Mouse (Mus musculus) hindbrain, embryonic 14.5 days (tissue): Measurements from ENCODE around the gene N4bp2l1. TPM values are rescaled to one million over a fixed set of nuclear protein-coding genes. Genes with fewer than 3 reads are reported as not detected.

Experiments used
- ATAC-seq: fragments of 200-750 bp; cut with Nextera tagmentation; 2 replicates; pipeline ENCODE4 v1.8.0; 2017; ENCODE audit warnings: moderate number of reproducible peaks, mild to moderate bottlenecking, moderate TSS enrichment, moderate library complexity; ENCODE audit not compliant: low FRiP score
- DNase-seq: peaks from one replicate; pipeline ENCODE4 v3.0.0-alpha.2; 2015; ENCODE audit warnings: low spot score
- H3K27ac ChIP-seq: fragments of 300-500 bp; sonication (generic); 2 replicates; pipeline ENCODE4 v1.5.1; 2014; ENCODE audit warnings: mild to moderate bottlenecking, moderate library complexity
- H3K27me3 ChIP-seq: fragments of 300-500 bp; sonication (generic); 2 replicates; pipeline ENCODE4 v1.6.1; 2014; ENCODE audit warnings: mild to moderate bottlenecking, low read length, mixed read lengths; ENCODE audit not compliant: control insufficient read depth, insufficient read depth
- H3K36me3 ChIP-seq: fragments of 300-500 bp; sonication (generic); replicated peaks from 2 replicates; pipeline ENCODE4 v1.6.1; 2014; ENCODE audit not compliant: control insufficient read depth, insufficient read depth
- H3K4me1 ChIP-seq: fragments of 300-500 bp; sonication (generic); replicated peaks from 2 replicates; pipeline ENCODE4 v1.6.1; 2014; ENCODE audit warnings: antibody characterized with exemption, low read length, mixed read lengths; ENCODE audit not compliant: control insufficient read depth, insufficient read depth
- H3K4me2 ChIP-seq: fragments of 300-500 bp; sonication (generic); replicated peaks from 2 replicates; pipeline ENCODE4 v1.6.1; 2014; ENCODE audit warnings: mild to moderate bottlenecking, moderate library complexity
- H3K4me3 ChIP-seq: fragments of 300-500 bp; sonication (generic); replicated peaks from 2 replicates; pipeline ENCODE4 v1.5.1; 2014; ENCODE audit warnings: mild to moderate bottlenecking, low read length
- H3K9ac ChIP-seq: fragments of 300-500 bp; sonication (generic); 2 replicates; pipeline ENCODE4 v1.6.1; 2014
- H3K9me3 ChIP-seq: fragments of 300-500 bp; sonication (generic); 2 replicates; pipeline ENCODE4 v1.6.1; 2016; ENCODE audit warnings: low read length; ENCODE audit not compliant: control insufficient read depth
- WGBS: fragments of 180-500 bp; shearing (Covaris S2); extraction: QIAGEN DNeasy Blood & Tissue Kit; methylation state at CpG from one replicate; pipeline ENCODE4 v1.1.7; 2014; 5-methylcytosine and 5-hydroxymethylcytosine counted together
- polyA plus RNA-seq: library from polyadenylated mRNA; unstranded; fragments of >200 nt; fragmentation: Nextera tagmentation; extraction: Ambion mirVana; gene quantifications from 2 replicates; pipeline ENCODE4 v1.2.1, GENCODE M21; 2014

N4bp2l1 gene
- polyA plus RNA-seq, 1 experiment from 2014 or later, result 16.6 TPM

- no peaks in the 10 kb centered on the region for H3K27me3 ChIP-seq
- no peaks in the 10 kb centered on the region for H3K4me1 ChIP-seq
- WGBS, result 91% methylated on average over 10 of the region's 10 CpGs
- H3K9me3 ChIP-seq, result no peaks in the 10 kb centered on the region
- H3K4me2 ChIP-seq, result no peak overlapping the region
- no peak overlapping the region for H3K27ac ChIP-seq
- ATAC-seq, result no peak
- no peak for DNase-seq
- no peaks in the 10 kb centered on the region for H3K36me3 ChIP-seq
- no peak overlapping the region for H3K9ac ChIP-seq
- no peak overlapping the region for H3K4me3 ChIP-seq
These were observed 21.8 kb upstream of the N4bp2l1 start for GRCm38 (mm10) chr5:150618599-150619355.

GRCm38 (mm10) chr5:150616731-150617130 lies 19.7 kb upstream of the N4bp2l1 start:
- H3K27ac ChIP-seq, result no peak overlapping the region
- 81% methylated on average over 3 of the region's 3 CpGs for WGBS
- no peak overlapping the region for H3K9ac ChIP-seq
- ATAC-seq (no peak), DNase-seq (no peak)
- H3K9me3 ChIP-seq, result no peaks in the 10 kb centered on the region
- H3K4me1 ChIP-seq, result no peaks in the 10 kb centered on the region
- H3K36me3 ChIP-seq, result no peaks in the 10 kb centered on the region
- H3K27me3 ChIP-seq, result no peaks in the 10 kb centered on the region
- H3K4me3 ChIP-seq, result no peak overlapping the region
- no peak overlapping the region for H3K4me2 ChIP-seq

- Histone ChIP-seq H3K4me3 (no peak overlapping the region), H3K27ac (no peak overlapping the region), H3K27me3 (no peaks in the 10 kb centered on the region), H3K4me2 (no peak overlapping the region), H3K4me1 (no peaks in the 10 kb centered on the region), H3K36me3 (no peaks in the 10 kb centered on the region), H3K9me3 (no peaks in the 10 kb centered on the region), H3K9ac (no peak overlapping the region)
- 90% methylated on average over 2 of the region's 2 CpGs for WGBS
- ATAC-seq (no peak), DNase-seq (no peak)
These were observed 19.2 kb upstream of the N4bp2l1 start for GRCm38 (mm10) chr5:150616216-150616615.

GRCm38 (mm10) chr5:150614054-150614453 lies 17.1 kb upstream of the N4bp2l1 start:
- Histone ChIP-seq H3K36me3 (no peaks in the 10 kb centered on the region), H3K4me3 (no peak overlapping the region), H3K9me3 (no peaks in the 10 kb centered on the region), H3K9ac (no peak overlapping the region), H3K27ac (no peak overlapping the region), H3K27me3 (no peaks in the 10 kb centered on the region), H3K4me2 (no peak overlapping the region), H3K4me1 (no peaks in the 10 kb centered on the region)
- ATAC-seq (no peak), DNase-seq (no peak)
- 93% methylated on average over 2 of the region's 2 CpGs for WGBS

- no peak for DNase-seq
- H3K9ac ChIP-seq, result no peak overlapping the region
- no peaks in the 10 kb centered on the region for H3K9me3 ChIP-seq
- no peaks in the 10 kb centered on the region for H3K4me1 ChIP-seq
- no peak overlapping the region for H3K27ac ChIP-seq
- no peak for ATAC-seq
- no peak overlapping the region for H3K4me2 ChIP-seq
- no peak overlapping the region for H3K4me3 ChIP-seq
- WGBS, result 79% methylated on average over 12 of the region's 12 CpGs
- no peaks in the 10 kb centered on the region for H3K27me3 ChIP-seq
- peaks cover 15% of the 10 kb centered on the region for H3K36me3 ChIP-seq
These were observed 14.7 kb upstream of the N4bp2l1 start for GRCm38 (mm10) chr5:150611697-150612096.

GRCm38 (mm10) chr5:150611136-150611535 lies 14.1 kb upstream of the N4bp2l1 start:
- Histone ChIP-seq H3K27ac (no peak overlapping the region), H3K36me3 (peaks cover 19% of the 10 kb centered on the region), H3K9ac (no peak overlapping the region), H3K9me3 (no peaks in the 10 kb centered on the region), H3K4me3 (no peak overlapping the region), H3K27me3 (no peaks in the 10 kb centered on the region), H3K4me1 (no peaks in the 10 kb centered on the region), H3K4me2 (no peak overlapping the region)
- ATAC-seq (no peak), DNase-seq (no peak)
- WGBS, result 69% methylated on average over 1 of the region's 1 CpGs

- H3K4me2 ChIP-seq, result no peak overlapping the region
- WGBS, result 96% methylated on average over 8 of the region's 8 CpGs
- H3K9me3 ChIP-seq, result no peaks in the 10 kb centered on the region
- peaks cover 27% of the 10 kb centered on the region for H3K36me3 ChIP-seq
- H3K4me3 ChIP-seq, result no peak overlapping the region
- no peak for ATAC-seq
- no peaks in the 10 kb centered on the region for H3K4me1 ChIP-seq
- no peak overlapping the region for H3K27ac ChIP-seq
- DNase-seq, result no peak
- H3K9ac ChIP-seq, result no peak overlapping the region
- H3K27me3 ChIP-seq, result no peaks in the 10 kb centered on the region
These were observed 10.6 kb upstream of the N4bp2l1 start for GRCm38 (mm10) chr5:150607631-150608030.

- ATAC-seq, result no peak
- no peaks in the 10 kb centered on the region for H3K9me3 ChIP-seq
- no peak overlapping the region for H3K9ac ChIP-seq
- H3K27me3 ChIP-seq, result no peaks in the 10 kb centered on the region
- H3K4me1 ChIP-seq, result no peaks in the 10 kb centered on the region
- peaks cover 27% of the 10 kb centered on the region for H3K36me3 ChIP-seq
- DNase-seq, result no peak
- no peak overlapping the region for H3K4me3 ChIP-seq
- no peak overlapping the region for H3K4me2 ChIP-seq
- no peak overlapping the region for H3K27ac ChIP-seq
- WGBS, result 97% methylated on average over 6 of the region's 6 CpGs
These were observed 9.1 kb upstream of the N4bp2l1 start for GRCm38 (mm10) chr5:150606131-150606530.

- peak; percentile 62 for ATAC-seq
These were observed 4.6 kb upstream of the N4bp2l1 start for GRCm38 (mm10) chr5:150601441-150602230.

More at GRCm38 (mm10) chr5:150601441-150602230, 4.6 kb upstream of the N4bp2l1 start:
- Histone ChIP-seq H3K27ac (peak overlapping the region; percentile 41; the same call in 1 of the 2 replicates), H3K9ac (no peak overlapping the region), H3K4me2 (no peak overlapping the region), H3K27me3 (peaks cover 3% of the 10 kb centered on the region; the same call in 1 of the 2 replicates), H3K4me1 (no peaks in the 10 kb centered on the region), H3K4me3 (no peak overlapping the region), H3K9me3 (no peaks in the 10 kb centered on the region), H3K36me3 (peaks cover 11% of the 10 kb centered on the region; the same call in 1 of the 2 replicates)
- 56% methylated on average over 14 of the region's 14 CpGs for WGBS
- DNase-seq, result no peak
